Mouse (Mus musculus) embryonic fibroblast, embryonic 13.5 days (primary cell): Measurements from ENCODE around the gene Drd3. TPM values are rescaled to one million over a fixed set of nuclear protein-coding genes. Genes with fewer than 3 reads are reported as not detected.

Experiments
- H3K27ac ChIP-seq: 2 replicates; pipeline ENCODE4 v1.5.1; 2012; ENCODE audit warnings: low read length, control low read depth, inconsistent platforms; ENCODE audit not compliant: insufficient read depth
- H3K4me1 ChIP-seq: 2 replicates; pipeline ENCODE4 v1.6.1; 2011; ENCODE audit warnings: low read length; ENCODE audit not compliant: control insufficient read depth, insufficient read depth
- H3K4me3 ChIP-seq: 2 replicates; pipeline ENCODE4 v1.5.1; 2011; ENCODE audit warnings: mild to moderate bottlenecking, control low read depth, low read length; ENCODE audit not compliant: insufficient read depth
- CTCF ChIP-seq: IDR thresholded peaks from 2 replicates; pipeline ENCODE4 v1.5.1; 2011; ENCODE audit warnings: mild to moderate bottlenecking, control low read depth, low read length, moderate library complexity, borderline replicate concordance; ENCODE audit not compliant: insufficient read depth
- POLR2A ChIP-seq: IDR thresholded peaks from 2 replicates; pipeline ENCODE4 v1.6.1; 2011; ENCODE audit warnings: low read depth, mild to moderate bottlenecking, control low read depth, low read length, moderate library complexity
- polyA plus RNA-seq: library from polyadenylated mRNA; stranded (reverse); fragments of >200 nt; gene quantifications from 2 replicates; pipeline ENCODE4 v1.2.4, GENCODE M21; 2011; ENCODE audit warnings: low read depth; ENCODE audit not compliant: missing spikeins, insufficient read length

Gene Drd3
- polyA plus RNA-seq, 1 experiment, result not detected

DNA sequence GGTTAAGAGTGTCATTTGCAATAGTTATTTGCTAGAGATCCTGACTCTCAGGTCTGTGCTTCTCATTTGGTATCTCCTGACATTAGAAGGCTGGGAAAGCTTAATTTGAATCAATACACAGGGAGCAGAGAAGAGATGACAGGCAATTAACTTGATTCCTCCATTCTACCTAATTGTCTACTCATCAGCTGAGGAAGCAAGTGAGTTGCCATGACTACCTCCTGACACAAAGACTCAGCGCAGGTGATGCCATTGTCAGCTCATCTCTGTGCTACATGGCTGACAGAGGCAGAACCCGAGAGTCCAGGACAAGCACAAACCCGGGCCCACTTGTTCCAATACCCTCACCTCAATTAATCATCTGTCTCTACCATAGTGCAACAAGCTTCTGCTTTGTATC lies 73.7 kb downstream of the Drd3 start:
- no peak for TF ChIP-seq POLR2A
- no peak for TF ChIP-seq CTCF
- Histone ChIP-seq H3K27ac (no peak overlapping the region), H3K4me3 (no peak overlapping the region), H3K4me1 (no peaks in the 10 kb centered on the region)

DNA sequence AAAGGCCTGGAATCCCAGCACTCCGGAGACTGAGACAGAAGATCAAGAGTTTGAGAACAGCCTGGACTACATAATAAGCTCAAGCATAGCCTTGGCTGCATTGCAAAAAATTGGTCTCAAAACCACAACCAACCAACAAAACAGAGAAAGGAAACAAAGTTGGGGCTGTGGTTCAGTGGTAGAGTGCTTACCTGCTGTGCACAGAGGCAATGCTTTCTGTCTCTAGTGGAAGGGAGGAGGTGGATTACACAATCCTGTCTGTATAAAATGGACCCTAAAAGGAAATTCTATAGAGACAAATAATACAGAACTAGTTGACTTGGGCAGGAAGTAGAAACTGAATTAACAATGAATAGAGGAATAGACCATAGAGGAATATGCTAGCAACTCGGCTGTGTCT lies 78.1 kb downstream of the Drd3 start:
- no peaks in the 10 kb centered on the region for H3K4me1 ChIP-seq
- no peak for TF ChIP-seq CTCF
- TF ChIP-seq POLR2A, result no peak
- H3K4me3 ChIP-seq, result no peak overlapping the region
- no peak overlapping the region for H3K27ac ChIP-seq

DNA sequence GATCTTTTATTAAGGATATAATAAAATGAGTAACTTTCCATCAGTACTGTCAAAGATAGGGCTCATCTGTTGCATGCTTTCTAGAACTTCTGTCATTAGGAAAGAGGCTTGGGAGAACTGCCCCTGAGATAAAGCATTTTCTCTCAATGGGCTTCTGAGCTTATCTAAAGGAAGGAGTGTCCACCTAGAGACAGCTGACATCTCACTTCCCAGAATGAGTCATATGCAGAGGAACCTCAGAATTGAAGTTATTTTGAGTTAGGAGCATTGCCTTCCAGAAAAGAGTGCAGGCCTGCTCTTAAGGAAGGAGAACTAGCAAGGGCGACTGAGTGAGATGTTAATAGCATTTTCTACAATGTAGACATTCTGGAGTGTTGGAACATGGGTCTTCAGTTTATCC lies 87.4 kb downstream of the Drd3 start:
- H3K27ac ChIP-seq, result no peak overlapping the region
- H3K4me1 ChIP-seq, result no peaks in the 10 kb centered on the region
- no peak overlapping the region for H3K4me3 ChIP-seq
- no peak for TF ChIP-seq POLR2A
- TF ChIP-seq CTCF, result no peak

DNA sequence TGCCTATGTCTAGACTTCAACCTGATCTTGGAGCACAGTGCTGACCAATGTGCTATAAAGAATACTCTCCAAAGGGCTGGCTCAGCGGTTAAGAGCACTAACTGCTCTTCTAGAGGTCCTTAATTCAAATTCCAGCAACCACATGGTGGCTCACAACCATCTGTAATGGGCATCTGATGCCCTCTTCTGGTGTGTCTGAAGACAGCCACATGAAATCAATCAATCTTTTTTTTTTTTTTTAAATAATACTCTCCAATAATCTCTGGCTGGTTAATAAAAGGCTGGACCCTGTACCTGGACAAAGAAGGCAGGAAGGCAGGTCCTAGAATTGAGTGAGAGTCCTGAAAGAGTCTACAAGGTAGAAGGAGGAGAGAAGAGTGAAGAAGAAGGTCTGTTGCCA lies 96.0 kb downstream of the Drd3 start:
- Histone ChIP-seq H3K4me3 (no peak overlapping the region), H3K27ac (no peak overlapping the region), H3K4me1 (no peaks in the 10 kb centered on the region)
- no peak for TF ChIP-seq POLR2A
- no peak for TF ChIP-seq CTCF

DNA sequence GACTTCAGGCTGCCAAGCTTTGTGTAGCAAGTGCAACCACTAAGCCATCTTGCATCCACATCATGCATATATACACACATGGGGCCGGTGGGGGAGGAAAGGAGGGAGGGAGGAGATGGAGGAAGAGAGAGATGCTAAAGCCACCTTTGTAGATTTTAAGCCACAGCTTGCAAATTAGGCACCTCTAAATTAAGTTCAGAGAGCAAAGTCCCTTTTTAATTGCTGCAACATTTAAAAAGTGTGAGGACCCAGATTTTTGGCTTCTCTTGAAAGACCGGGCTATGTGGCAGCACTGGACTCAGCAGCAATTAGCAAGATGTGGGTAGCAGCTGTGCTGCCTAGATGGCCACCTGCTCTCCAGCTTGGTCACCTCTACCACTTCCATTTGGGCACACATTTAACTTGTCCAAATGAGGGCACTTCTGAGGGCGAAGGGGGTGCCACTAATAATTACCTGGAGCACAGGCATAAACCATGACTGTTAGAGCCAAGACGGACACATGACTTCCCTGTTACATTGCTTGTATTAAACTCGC lies 105.2 kb downstream of the Drd3 start:
- Histone ChIP-seq H3K4me1 (0 out of 2 replicates have a peak, but pooled peaks cover 2% of the 10 kb centered on the region), H3K4me3 (no peak overlapping the region), H3K27ac (no peak overlapping the region)
- TF ChIP-seq CTCF, result no peak
- TF ChIP-seq POLR2A, result no peak

DNA sequence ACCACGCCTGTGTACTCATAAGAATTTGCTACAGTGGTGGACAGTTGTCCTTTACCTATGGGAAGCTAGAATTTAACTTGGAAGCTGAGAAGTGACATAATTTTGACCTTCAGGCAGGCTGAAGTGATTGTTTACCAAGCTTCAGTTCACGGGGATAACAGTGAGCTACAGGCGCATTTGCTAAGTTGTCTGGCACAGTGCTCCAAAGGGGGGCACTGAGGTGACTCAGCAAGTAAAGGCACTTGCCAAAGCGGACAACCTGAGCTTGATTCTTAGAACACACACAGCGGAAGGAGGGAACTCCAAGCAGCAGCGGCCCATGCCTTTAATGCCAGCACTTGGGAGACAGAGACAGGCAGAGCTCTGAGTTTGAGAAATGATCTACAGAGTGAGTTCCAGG lies 106.8 kb downstream of the Drd3 start:
- 0 out of 2 replicates have a peak, but pooled peaks cover 2% of the 10 kb centered on the region for H3K4me1 ChIP-seq
- H3K27ac ChIP-seq, result no peak overlapping the region
- no peak overlapping the region for H3K4me3 ChIP-seq
- TF ChIP-seq POLR2A (no peak), CTCF (no peak)

DNA sequence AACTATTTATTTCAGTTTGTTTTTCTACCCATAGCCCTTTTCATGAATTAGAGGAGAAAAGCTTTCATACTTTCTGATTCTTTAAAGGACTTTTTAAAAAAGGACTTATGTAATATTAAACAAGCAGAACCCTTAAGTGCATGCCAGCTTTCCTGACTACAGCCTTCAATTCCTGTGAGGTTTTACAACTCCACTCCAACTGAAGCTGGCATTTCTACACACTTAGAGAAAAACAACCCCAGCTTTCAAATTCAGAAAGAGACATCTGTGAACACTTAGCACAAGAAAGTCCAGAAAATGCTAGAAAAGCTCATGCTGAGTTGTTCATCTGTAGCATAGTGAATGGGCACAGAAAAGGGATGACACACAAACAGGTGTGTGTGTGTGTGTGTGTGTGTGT lies 116.0 kb downstream of the Drd3 start:
- TF ChIP-seq POLR2A (no peak), CTCF (no peak)
- Histone ChIP-seq H3K27ac (no peak overlapping the region), H3K4me1 (no peaks in the 10 kb centered on the region), H3K4me3 (no peak overlapping the region)

DNA sequence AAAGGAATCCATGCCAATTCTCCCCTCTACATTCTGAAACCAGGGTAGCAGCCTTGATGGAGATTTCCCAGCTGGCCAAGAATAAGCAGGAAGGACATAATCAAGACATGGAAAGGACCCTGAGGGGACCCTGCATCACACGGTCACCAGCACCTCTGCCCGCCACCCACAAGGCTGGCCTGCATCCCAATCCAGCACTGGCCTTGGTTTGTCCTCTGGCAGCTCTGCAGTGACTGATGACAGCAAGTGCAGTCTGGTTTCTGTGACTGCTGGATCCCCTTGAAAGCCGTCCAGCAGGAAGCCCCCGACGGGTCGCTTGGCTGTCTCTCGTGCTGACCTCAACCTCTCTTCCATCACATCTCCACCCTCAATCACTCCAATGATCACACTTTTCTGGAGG lies 117.6 kb downstream of the Drd3 start:
- TF ChIP-seq POLR2A (no peak), CTCF (no peak)
- H3K4me1 ChIP-seq, result no peaks in the 10 kb centered on the region
- H3K27ac ChIP-seq, result no peak overlapping the region
- no peak overlapping the region for H3K4me3 ChIP-seq

Other genes with a start within 250 kb of the Drd3 start
- gene Tigit, start 89.9 kb upstream of the Drd3 start, polyA plus RNA-seq, result not detected in 2 replicates
- gene Ccdc191, start 135.8 kb downstream of the Drd3 start, polyA plus RNA-seq, result 4.3 and 7.1 TPM in 2 replicates
- 24.0 and 24.8 TPM in 2 replicates for gene Qtrt2, start 172.8 kb downstream of the Drd3 start, polyA plus RNA-seq
- gene Zdhhc23, start 225.8 kb downstream of the Drd3 start, polyA plus RNA-seq, result not detected in 2 replicates